Mouse (Mus musculus) small intestine, adult 2 months (tissue): ENCODE data around the gene Pfkp. TPM values are rescaled to one million over a fixed set of nuclear protein-coding genes. Genes with fewer than 3 reads are reported as not detected.

Source experiments
- H3K27ac ChIP-seq: fragments of 200-500 bp; 2 replicates; pipeline ENCODE4 v1.5.1; 2012; ENCODE audit warnings: low read depth, low read length, control low read depth, inconsistent platforms; ENCODE audit not compliant: insufficient read depth
- H3K27me3 ChIP-seq: fragments of 200-500 bp; 2 replicates; pipeline ENCODE4 v1.6.1; 2012; ENCODE audit warnings: mild to moderate bottlenecking, moderate library complexity, low read length, inconsistent platforms; ENCODE audit not compliant: control insufficient read depth, insufficient read depth
- H3K36me3 ChIP-seq: fragments of 200-500 bp; 2 replicates; pipeline ENCODE4 v1.6.1; 2012; ENCODE audit warnings: mild to moderate bottlenecking, low read length, control low read depth, inconsistent platforms; ENCODE audit not compliant: control insufficient read depth, insufficient read depth
- H3K4me1 ChIP-seq: fragments of 200-500 bp; 2 replicates; pipeline ENCODE4 v1.6.1; 2012; ENCODE audit warnings: low read length, inconsistent platforms, mixed read lengths; ENCODE audit not compliant: control insufficient read depth, insufficient read depth, insufficient read length
- H3K4me3 ChIP-seq: fragments of 200-500 bp; 2 replicates; pipeline ENCODE4 v1.5.1; 2012; ENCODE audit warnings: low read depth, mild to moderate bottlenecking, control low read depth, inconsistent platforms, low read length, moderate library complexity
- CTCF ChIP-seq: fragments of 200-500 bp; IDR thresholded peaks from 2 replicates; pipeline ENCODE4 v1.5.1; 2012; ENCODE audit warnings: low read depth, mild to moderate bottlenecking, control low read depth, inconsistent platforms, low read length, moderate library complexity, mixed read lengths; ENCODE audit not compliant: insufficient replicate concordance, insufficient read length; ENCODE audit errors: extremely low read depth
- POLR2A ChIP-seq: fragments of 200-500 bp; IDR thresholded peaks from 2 replicates; pipeline ENCODE4 v1.6.1; 2012; ENCODE audit warnings: low read depth, mild to moderate bottlenecking, control low read depth, inconsistent platforms, low read length, moderate library complexity
- WGBS: fragments of 180-500 bp; shearing (Covaris S2); methylation state at CpG from one replicate; pipeline ENCODE4 v1.1.7; 2018; 5-methylcytosine and 5-hydroxymethylcytosine counted together
- polyA plus RNA-seq: library from polyadenylated mRNA; depleted of rRNA; stranded (reverse); fragments of >200 nt; gene quantifications from 2 replicates; pipeline ENCODE4 v1.2.3, GENCODE M21; 2012; rRNA removed

The Pfkp gene
- polyA plus RNA-seq, result 37.4 and 159 TPM in 2 replicates

- TF ChIP-seq CTCF (no peak), POLR2A (peak; percentile 86)
- Histone ChIP-seq H3K4me3 (peak within 1 kb of the TSS; percentile 88), H3K27me3 (no peaks in the 10 kb centered on the region), H3K36me3 (0 out of 2 replicates have a peak, but pooled peaks cover 2% of the 10 kb centered on the region), H3K4me1 (peaks cover 6% of the 10 kb centered on the region), H3K27ac (peak within 1 kb of the TSS; percentile 92)
- 1% methylated on average over 34 of the region's 34 CpGs for WGBS
Measured at GRCm38 (mm10) chr13:6648669-6649233, at the start of gene Pfkp. Gene Pfkp, minus strand, starts transcription at chr13:6648777.

- TF ChIP-seq POLR2A (no peak), CTCF (no peak)
- Histone ChIP-seq H3K4me1 (no peaks in the 10 kb centered on the region), H3K27ac (no peak overlapping the region), H3K4me3 (no peak overlapping the region), H3K36me3 (no peaks in the 10 kb centered on the region), H3K27me3 (no peaks in the 10 kb centered on the region)
- WGBS, result 64% methylated on average over 3 of the region's 3 CpGs
Measured at GRCm38 (mm10) chr13:6690607-6691006, 42.0 kb upstream of the Pfkp start.

GRCm38 (mm10) chr13:6689962-6690361 lies 41.4 kb upstream of the Pfkp start:
- 55% methylated on average over 4 of the region's 4 CpGs for WGBS

GRCm38 (mm10) chr13:6688790-6689433 lies 40.3 kb upstream of the Pfkp start:
- Histone ChIP-seq H3K4me1 (no peaks in the 10 kb centered on the region), H3K36me3 (no peaks in the 10 kb centered on the region), H3K27me3 (no peaks in the 10 kb centered on the region), H3K4me3 (no peak overlapping the region), H3K27ac (no peak overlapping the region)
- 43% methylated on average over 7 of the region's 7 CpGs for WGBS
- no peak for TF ChIP-seq POLR2A

More at GRCm38 (mm10) chr13:6689962-6690361, 41.4 kb upstream of the Pfkp start:
- TF ChIP-seq POLR2A, result no peak
- peak; percentile 86 for TF ChIP-seq CTCF
- Histone ChIP-seq H3K27ac (no peak overlapping the region), H3K4me1 (no peaks in the 10 kb centered on the region), H3K4me3 (no peak overlapping the region), H3K36me3 (no peaks in the 10 kb centered on the region), H3K27me3 (no peaks in the 10 kb centered on the region)

- H3K4me3 ChIP-seq, result no peak overlapping the region
- H3K36me3 ChIP-seq, result no peaks in the 10 kb centered on the region
- H3K27ac ChIP-seq, result no peak overlapping the region
- H3K27me3 ChIP-seq, result no peaks in the 10 kb centered on the region
- 72% methylated on average over 4 of the region's 4 CpGs for WGBS
- no peak for TF ChIP-seq CTCF
- TF ChIP-seq POLR2A, result no peak
- no peaks in the 10 kb centered on the region for H3K4me1 ChIP-seq
Measured at GRCm38 (mm10) chr13:6666887-6667286, 18.3 kb upstream of the Pfkp start.

- no peaks in the 10 kb centered on the region for H3K4me1 ChIP-seq
- no peaks in the 10 kb centered on the region for H3K27me3 ChIP-seq
- H3K4me3 ChIP-seq, result no peak overlapping the region
- WGBS, result 54% methylated on average over 1 of the region's 1 CpGs
- H3K27ac ChIP-seq, result no peak overlapping the region
- H3K36me3 ChIP-seq, result no peaks in the 10 kb centered on the region
- TF ChIP-seq CTCF, result no peak
- no peak for TF ChIP-seq POLR2A
Measured at GRCm38 (mm10) chr13:6665506-6665905, 16.9 kb upstream of the Pfkp start.

GRCm38 (mm10) chr13:6664216-6664615 lies 15.6 kb upstream of the Pfkp start:
- no peaks in the 10 kb centered on the region for H3K27me3 ChIP-seq

GRCm38 (mm10) chr13:6659314-6659713 lies 10.7 kb upstream of the Pfkp start:
- TF ChIP-seq CTCF (no peak), POLR2A (no peak)
- H3K4me3 ChIP-seq, result no peak overlapping the region
- H3K27ac ChIP-seq, result no peak overlapping the region
- no peaks in the 10 kb centered on the region for H3K27me3 ChIP-seq
- peaks cover 3% of the 10 kb centered on the region; the same call in 1 of the 2 replicates for H3K4me1 ChIP-seq
- 67% methylated on average over 6 of the region's 6 CpGs for WGBS
- H3K36me3 ChIP-seq, result no peaks in the 10 kb centered on the region

More at GRCm38 (mm10) chr13:6664216-6664615, 15.6 kb upstream of the Pfkp start:
- TF ChIP-seq CTCF, result no peak
- 55% methylated on average over 5 of the region's 5 CpGs for WGBS
- peaks cover 3% of the 10 kb centered on the region; the same call in 1 of the 2 replicates for H3K4me1 ChIP-seq
- no peak overlapping the region for H3K27ac ChIP-seq
- no peaks in the 10 kb centered on the region for H3K36me3 ChIP-seq
- H3K4me3 ChIP-seq, result no peak overlapping the region
